Mouse (Mus musculus): ENCODE measurements around the gene Gbx2.

GRCm38 (mm10) chr1:89943202-89943601, 12.2 kb upstream of the Gbx2 start:
- peak; percentile 86 for TF ChIP-seq CTCF (IDR thresholded peaks at IDR 0.05; ENCODE audit: low read depth)
- no peak for TF ChIP-seq EP300 (IDR thresholded peaks at IDR 0.05; ENCODE audit: low read depth)
